Mouse (Mus musculus): ENCODE data around the gene Gm3594. TPM values are rescaled to one million over a fixed set of nuclear protein-coding genes. Genes with fewer than 3 reads are reported as not detected.
"Not testable (repeated sequence)": the region's sequence is repeated elsewhere in the genome, so short reads cannot be mapped to it uniquely, and the experiment has no call there.

Gm3594 gene
- not detected in 2 replicates for polyA plus RNA-seq (2015; fragmentation: Nextera tagmentation; extraction: Ambion mirVana)

GRCm38 (mm10) chr14:6444511-6444910 is at the start of gene Gm3594:
Gene Gm3594 (minus strand): TSS chr14:6444611.
- not testable (repeated sequence) for H3K4me2 ChIP-seq (ENCODE audit: low read length); H3K4me1 ChIP-seq (ENCODE audit: control insufficient read depth, insufficient read depth, low read length); H3K4me3 ChIP-seq (ENCODE audit: low read depth, low read length); H3K9me3 ChIP-seq (replicated peaks; ENCODE audit: control insufficient read depth, low read length, poor library complexity, severe bottlenecking); H3K27me3 ChIP-seq (ENCODE audit: control insufficient read depth, insufficient read depth, low read depth, low read length); H3K27ac ChIP-seq (ENCODE audit: low read length); H3K36me3 ChIP-seq (ENCODE audit: control insufficient read depth, insufficient read depth, low read length); ATAC-seq; H3K9ac ChIP-seq (ENCODE audit: low read depth, low read length)
- no CpG with 5 or more reads among the region's 4 CpGs for WGBS

- H3K4me2 ChIP-seq (ENCODE audit: low read length); H3K27ac ChIP-seq (ENCODE audit: low read length); H3K27me3 ChIP-seq (ENCODE audit: control insufficient read depth, insufficient read depth, low read depth, low read length); ATAC-seq; H3K36me3 ChIP-seq (ENCODE audit: control insufficient read depth, insufficient read depth, low read length); H3K9ac ChIP-seq (ENCODE audit: low read depth, low read length); H3K4me3 ChIP-seq (ENCODE audit: low read depth, low read length); H3K9me3 ChIP-seq (replicated peaks; ENCODE audit: control insufficient read depth, low read length, poor library complexity, severe bottlenecking); H3K4me1 ChIP-seq (ENCODE audit: control insufficient read depth, insufficient read depth, low read length): not testable (repeated sequence)
- 48% methylated on average over 1 of the region's 1 CpGs for WGBS
These were observed 41.9 kb upstream of the Gm3594 start for GRCm38 (mm10) chr14:6486331-6486730.

GRCm38 (mm10) chr14:6485541-6485940 is 41.1 kb upstream of the Gm3594 start:
- ATAC-seq; H3K9me3 ChIP-seq (replicated peaks; ENCODE audit: control insufficient read depth, low read length, poor library complexity, severe bottlenecking); H3K4me1 ChIP-seq (ENCODE audit: control insufficient read depth, insufficient read depth, low read length); H3K27me3 ChIP-seq (ENCODE audit: control insufficient read depth, insufficient read depth, low read depth, low read length); H3K4me2 ChIP-seq (ENCODE audit: low read length); H3K27ac ChIP-seq (ENCODE audit: low read length); H3K9ac ChIP-seq (ENCODE audit: low read depth, low read length); H3K36me3 ChIP-seq (ENCODE audit: control insufficient read depth, insufficient read depth, low read length); H3K4me3 ChIP-seq (ENCODE audit: low read depth, low read length): not testable (repeated sequence)
- no CpG with 5 or more reads among the region's 1 CpGs for WGBS

GRCm38 (mm10) chr14:6482126-6482525 is 37.7 kb upstream of the Gm3594 start:
- not testable (repeated sequence) for H3K36me3 ChIP-seq (ENCODE audit: control insufficient read depth, insufficient read depth, low read length); H3K4me2 ChIP-seq (ENCODE audit: low read length); H3K4me1 ChIP-seq (ENCODE audit: control insufficient read depth, insufficient read depth, low read length); H3K27ac ChIP-seq (ENCODE audit: low read length); ATAC-seq; H3K9me3 ChIP-seq (replicated peaks; ENCODE audit: control insufficient read depth, low read length, poor library complexity, severe bottlenecking); H3K9ac ChIP-seq (ENCODE audit: low read depth, low read length); H3K4me3 ChIP-seq (ENCODE audit: low read depth, low read length); H3K27me3 ChIP-seq (ENCODE audit: control insufficient read depth, insufficient read depth, low read depth, low read length)
- 78% methylated on average over 7 of the region's 8 CpGs for WGBS

- ATAC-seq; H3K27ac ChIP-seq (ENCODE audit: low read length); H3K27me3 ChIP-seq (ENCODE audit: control insufficient read depth, insufficient read depth, low read depth, low read length); H3K9ac ChIP-seq (ENCODE audit: low read depth, low read length); H3K4me2 ChIP-seq (ENCODE audit: low read length); H3K4me1 ChIP-seq (ENCODE audit: control insufficient read depth, insufficient read depth, low read length); H3K36me3 ChIP-seq (ENCODE audit: control insufficient read depth, insufficient read depth, low read length); H3K9me3 ChIP-seq (replicated peaks; ENCODE audit: control insufficient read depth, low read length, poor library complexity, severe bottlenecking); H3K4me3 ChIP-seq (ENCODE audit: low read depth, low read length): not testable (repeated sequence)
- WGBS: 100% methylated on average over 1 of the region's 1 CpGs
These were observed 27.4 kb upstream of the Gm3594 start for GRCm38 (mm10) chr14:6471856-6472255.

- not testable (repeated sequence) for ATAC-seq; H3K27me3 ChIP-seq (ENCODE audit: control insufficient read depth, insufficient read depth, low read depth, low read length); H3K9ac ChIP-seq (ENCODE audit: low read depth, low read length); H3K27ac ChIP-seq (ENCODE audit: low read length); H3K9me3 ChIP-seq (replicated peaks; ENCODE audit: control insufficient read depth, low read length, poor library complexity, severe bottlenecking); H3K36me3 ChIP-seq (ENCODE audit: control insufficient read depth, insufficient read depth, low read length); H3K4me3 ChIP-seq (ENCODE audit: low read depth, low read length); H3K4me1 ChIP-seq (ENCODE audit: control insufficient read depth, insufficient read depth, low read length); H3K4me2 ChIP-seq (ENCODE audit: low read length)
- 90% methylated on average over 2 of the region's 4 CpGs for WGBS
These were observed 3.6 kb downstream of the Gm3594 start for GRCm38 (mm10) chr14:6440774-6441173.

GRCm38 (mm10) chr14:6440206-6440605 is 4.2 kb downstream of the Gm3594 start:
- H3K9me3 ChIP-seq (replicated peaks; ENCODE audit: control insufficient read depth, low read length, poor library complexity, severe bottlenecking); ATAC-seq; H3K4me2 ChIP-seq (ENCODE audit: low read length); H3K4me3 ChIP-seq (ENCODE audit: low read depth, low read length); H3K36me3 ChIP-seq (ENCODE audit: control insufficient read depth, insufficient read depth, low read length); H3K9ac ChIP-seq (ENCODE audit: low read depth, low read length); H3K27me3 ChIP-seq (ENCODE audit: control insufficient read depth, insufficient read depth, low read depth, low read length); H3K27ac ChIP-seq (ENCODE audit: low read length); H3K4me1 ChIP-seq (ENCODE audit: control insufficient read depth, insufficient read depth, low read length): not testable (repeated sequence)
- 70% methylated on average over 1 of the region's 5 CpGs for whole genome bisulfite sequencing

GRCm38 (mm10) chr14:6426766-6427165 is 17.6 kb downstream of the Gm3594 start:
- whole genome bisulfite sequencing: 10% methylated on average over 7 of the region's 42 CpGs
- H3K27ac ChIP-seq (ENCODE audit: low read length); ATAC-seq; H3K36me3 ChIP-seq (ENCODE audit: control insufficient read depth, insufficient read depth, low read length); H3K4me3 ChIP-seq (ENCODE audit: low read depth, low read length); H3K4me1 ChIP-seq (ENCODE audit: control insufficient read depth, insufficient read depth, low read length); H3K27me3 ChIP-seq (ENCODE audit: control insufficient read depth, insufficient read depth, low read depth, low read length); H3K4me2 ChIP-seq (ENCODE audit: low read length); H3K9me3 ChIP-seq (replicated peaks; ENCODE audit: control insufficient read depth, low read length, poor library complexity, severe bottlenecking); H3K9ac ChIP-seq (ENCODE audit: low read depth, low read length): not testable (repeated sequence)

- not testable (repeated sequence) for H3K36me3 ChIP-seq (ENCODE audit: control insufficient read depth, insufficient read depth, low read length); H3K27me3 ChIP-seq (ENCODE audit: control insufficient read depth, insufficient read depth, low read depth, low read length); H3K4me1 ChIP-seq (ENCODE audit: control insufficient read depth, insufficient read depth, low read length); ATAC-seq; H3K9me3 ChIP-seq (replicated peaks; ENCODE audit: control insufficient read depth, low read length, poor library complexity, severe bottlenecking); H3K27ac ChIP-seq (ENCODE audit: low read length)
- 15% methylated on average over 18 of the region's 22 CpGs for WGBS
- peak overlapping the region; percentile 39 for H3K4me3 ChIP-seq (ENCODE audit: low read depth, low read length)
- 0 out of 2 replicates have a peak overlapping the region, but pooled peaks have one; percentile 20 for H3K9ac ChIP-seq (ENCODE audit: low read depth, low read length)
- peak overlapping the region; percentile 50 for H3K4me2 ChIP-seq (ENCODE audit: low read length)
These were observed 18.1 kb downstream of the Gm3594 start for GRCm38 (mm10) chr14:6426353-6426752.

- H3K27me3 ChIP-seq (ENCODE audit: control insufficient read depth, insufficient read depth, low read depth, low read length); H3K36me3 ChIP-seq (ENCODE audit: control insufficient read depth, insufficient read depth, low read length); H3K4me3 ChIP-seq (ENCODE audit: low read depth, low read length); H3K4me2 ChIP-seq (ENCODE audit: low read length); H3K4me1 ChIP-seq (ENCODE audit: control insufficient read depth, insufficient read depth, low read length); H3K9ac ChIP-seq (ENCODE audit: low read depth, low read length); H3K27ac ChIP-seq (ENCODE audit: low read length); H3K9me3 ChIP-seq (replicated peaks; ENCODE audit: control insufficient read depth, low read length, poor library complexity, severe bottlenecking); ATAC-seq: not testable (repeated sequence)
- WGBS: no CpG with 5 or more reads among the region's 2 CpGs
These were observed 32.0 kb downstream of the Gm3594 start, which contains the start of gene Gm3591 for GRCm38 (mm10) chr14:6412382-6412781. Gene Gm3591 (minus strand): TSS chr14:6412482.

Data from midbrain, embryonic 16.5 days (tissue).